Mouse (Mus musculus) olfactory bulb, adult 2 months (tissue): Measurements from ENCODE around the gene Creb5. TPM values are rescaled to one million over a fixed set of nuclear protein-coding genes. Genes with fewer than 3 reads are reported as not detected.

Experiments used
- H3K27ac ChIP-seq: fragments of 200-500 bp; 2 replicates; pipeline ENCODE4 v1.5.1; 2012; ENCODE audit warnings: low read depth, low read length; ENCODE audit not compliant: insufficient read depth
- H3K4me1 ChIP-seq: fragments of 200-500 bp; 2 replicates; pipeline ENCODE4 v1.6.1; 2012; ENCODE audit warnings: low read length; ENCODE audit not compliant: control insufficient read depth, insufficient read depth
- H3K4me3 ChIP-seq: fragments of 200-500 bp; 2 replicates; pipeline ENCODE4 v1.5.1; 2012; ENCODE audit warnings: mild to moderate bottlenecking, low read depth, low read length, moderate library complexity; ENCODE audit not compliant: insufficient read depth
- CTCF ChIP-seq: fragments of 200-500 bp; IDR thresholded peaks from 2 replicates; pipeline ENCODE4 v1.5.1; 2012; ENCODE audit warnings: low read depth, mild to moderate bottlenecking, low read length, moderate library complexity; ENCODE audit not compliant: insufficient read depth
- POLR2A ChIP-seq: fragments of 200-500 bp; IDR thresholded peaks from 2 replicates; pipeline ENCODE4 v1.6.1; 2012; ENCODE audit warnings: mild to moderate bottlenecking, low read depth, low read length, moderate library complexity; ENCODE audit not compliant: insufficient read depth
- WGBS: fragments of 180-500 bp; shearing (Covaris S2); methylation state at CpG from one replicate; pipeline ENCODE4 v1.1.7; 2018; 5-methylcytosine and 5-hydroxymethylcytosine counted together
- polyA plus RNA-seq: library from polyadenylated mRNA; stranded (reverse); fragments of >200 nt; gene quantifications from 2 replicates; pipeline ENCODE4 v1.2.4, GENCODE M21; 2012; ENCODE audit warnings: low replicate concordance; ENCODE audit not compliant: missing spikeins, insufficient read depth, insufficient read length

The Creb5 gene
- polyA plus RNA-seq, 1 experiment = not detected

DNA sequence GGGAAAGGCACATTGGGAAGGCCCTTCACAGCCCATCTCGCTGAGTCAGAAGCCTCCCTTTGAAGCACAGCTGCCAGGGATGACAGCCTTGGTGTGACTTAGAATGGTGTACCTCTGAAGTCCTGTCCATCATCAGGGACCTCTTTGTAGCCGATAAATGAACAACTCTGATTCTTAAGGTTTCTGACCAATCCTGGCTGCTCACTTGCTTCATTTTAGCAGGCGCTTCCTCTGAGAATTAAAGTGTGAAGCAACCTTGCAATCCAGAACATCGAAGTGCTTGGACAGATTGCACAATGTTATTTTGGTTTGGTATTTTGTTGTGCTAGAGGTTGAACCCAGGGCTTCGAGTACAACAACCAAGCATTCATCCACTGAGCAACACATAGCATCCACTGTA lies 190.4 kb downstream of the Creb5 start:
- Histone ChIP-seq H3K27ac (no peak overlapping the region), H3K4me1 (no peaks in the 10 kb centered on the region), H3K4me3 (no peak overlapping the region)
- WGBS = 93% methylated on average over 5 of the region's 5 CpGs
- TF ChIP-seq CTCF (no peak), POLR2A (no peak)

GRCm38 (mm10) chr6:53490917-53491316 lies 203.8 kb downstream of the Creb5 start:
- no peak overlapping the region for H3K27ac ChIP-seq
- H3K4me1 ChIP-seq = no peaks in the 10 kb centered on the region
- TF ChIP-seq POLR2A (no peak), CTCF (no peak)
- no peak overlapping the region for H3K4me3 ChIP-seq
- WGBS = 96% methylated on average over 6 of the region's 6 CpGs

DNA sequence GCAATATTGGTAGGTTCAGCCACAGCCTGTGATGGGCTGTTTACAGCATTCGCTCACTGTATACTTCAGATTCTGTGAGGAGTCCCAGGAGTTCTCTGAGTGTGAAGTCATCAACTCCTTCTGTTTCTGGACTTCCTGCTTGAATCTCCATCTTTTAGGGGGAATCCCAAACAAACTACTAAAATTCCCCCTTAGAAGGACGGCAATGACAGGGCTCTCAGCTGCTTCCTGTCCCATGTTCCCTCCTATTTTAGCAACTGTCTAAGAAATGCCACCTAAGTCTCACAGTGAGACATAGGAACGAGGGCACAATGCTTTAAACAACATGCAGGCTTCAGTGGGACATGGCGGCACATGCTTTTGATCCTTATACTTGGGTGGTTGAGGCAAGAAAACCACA lies 204.3 kb downstream of the Creb5 start:
- 93% methylated on average over 4 of the region's 4 CpGs for WGBS
- TF ChIP-seq POLR2A (no peak), CTCF (no peak)
- H3K4me3 ChIP-seq = no peak overlapping the region
- H3K4me1 ChIP-seq = no peaks in the 10 kb centered on the region
- H3K27ac ChIP-seq = no peak overlapping the region

DNA sequence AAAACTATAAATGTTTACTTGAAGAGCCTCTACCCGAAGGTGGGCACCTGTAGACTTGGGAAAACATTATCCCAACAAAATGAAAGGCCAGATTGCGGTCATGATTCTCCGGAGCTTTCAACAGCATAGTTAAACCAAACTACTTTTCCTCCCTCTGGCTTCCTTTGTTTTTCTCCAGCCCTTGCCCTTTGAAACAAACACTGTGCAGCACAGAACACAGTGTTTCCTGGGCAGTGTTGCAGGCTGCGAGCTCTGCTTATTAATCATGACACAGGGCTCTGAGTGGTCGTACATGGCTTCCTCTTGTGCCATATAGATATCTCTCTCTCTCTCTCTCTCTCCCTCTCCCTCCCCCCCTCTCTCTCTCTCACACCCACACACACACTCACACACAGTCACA lies 206.8 kb downstream of the Creb5 start:
- H3K4me3 ChIP-seq = no peak overlapping the region
- WGBS = 47% methylated on average over 5 of the region's 5 CpGs
- no peak overlapping the region for H3K27ac ChIP-seq
- TF ChIP-seq CTCF (no peak), POLR2A (no peak)
- H3K4me1 ChIP-seq = no peaks in the 10 kb centered on the region

DNA sequence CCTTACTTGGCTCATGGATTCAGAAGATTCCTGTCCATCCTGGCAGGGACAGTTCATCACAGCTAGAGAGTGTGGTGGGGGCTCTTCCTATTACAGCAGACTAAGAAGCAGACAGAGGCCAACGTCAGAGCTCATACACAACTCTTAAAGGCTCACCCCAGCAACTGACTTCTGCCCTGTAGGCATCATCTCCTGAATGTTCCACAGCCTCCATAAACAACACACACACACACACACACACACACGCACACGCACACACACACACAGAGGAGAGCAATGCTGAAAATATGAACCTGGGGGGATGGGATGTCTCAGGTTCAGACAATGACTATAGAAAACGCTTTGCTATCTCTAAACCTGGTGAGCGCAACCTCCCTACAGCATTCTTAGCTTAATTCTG lies 208.6 kb downstream of the Creb5 start:
- H3K4me3 ChIP-seq = no peak overlapping the region
- no peak overlapping the region for H3K27ac ChIP-seq
- 92% methylated on average over 5 of the region's 5 CpGs for WGBS
- no peak for TF ChIP-seq CTCF
- no peak for TF ChIP-seq POLR2A
- no peaks in the 10 kb centered on the region for H3K4me1 ChIP-seq

GRCm38 (mm10) chr6:53496325-53496753 lies 209.3 kb downstream of the Creb5 start:
- H3K27ac ChIP-seq = no peak overlapping the region

DNA sequence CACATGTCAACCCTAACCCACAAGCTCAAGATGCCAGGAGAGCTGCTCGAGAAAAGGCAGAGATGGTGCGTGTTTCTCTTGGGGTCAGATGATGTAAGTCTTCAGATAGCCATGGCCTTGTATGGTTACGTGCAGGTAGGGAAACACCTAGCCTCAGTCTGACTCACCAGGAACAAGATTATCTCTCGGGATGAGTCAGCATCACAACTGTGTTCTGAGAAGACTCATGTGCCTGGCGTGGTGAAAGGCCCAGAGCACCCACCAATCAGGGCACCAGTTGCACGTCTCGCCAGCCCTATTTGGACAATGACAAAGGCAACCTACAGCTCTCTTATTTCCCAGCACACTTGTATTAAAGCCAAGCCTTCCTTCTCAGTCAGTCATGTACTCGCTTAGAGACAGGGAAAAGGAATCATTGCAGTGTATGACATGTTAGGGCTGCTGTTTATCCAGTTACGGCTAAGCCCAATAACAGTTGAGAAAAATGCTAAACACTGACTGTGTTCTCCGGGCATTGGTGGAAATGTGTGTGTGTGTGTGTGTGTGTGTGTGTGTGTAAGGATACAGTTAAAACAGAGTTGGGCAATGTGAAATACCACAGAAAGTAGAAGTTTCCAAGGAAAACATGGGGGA lies 210.9 kb downstream of the Creb5 start:
- no peaks in the 10 kb centered on the region for H3K4me1 ChIP-seq
- no peak for TF ChIP-seq CTCF
- TF ChIP-seq POLR2A = no peak
- H3K4me3 ChIP-seq = no peak overlapping the region
- no peak overlapping the region for H3K27ac ChIP-seq
- 95% methylated on average over 10 of the region's 10 CpGs for WGBS

More at GRCm38 (mm10) chr6:53496325-53496753, 209.3 kb downstream of the Creb5 start:
- no peak for TF ChIP-seq POLR2A
- no peak for TF ChIP-seq CTCF
- Histone ChIP-seq H3K4me1 (no peaks in the 10 kb centered on the region), H3K4me3 (no peak overlapping the region)
- 71% methylated on average over 4 of the region's 4 CpGs for WGBS

DNA sequence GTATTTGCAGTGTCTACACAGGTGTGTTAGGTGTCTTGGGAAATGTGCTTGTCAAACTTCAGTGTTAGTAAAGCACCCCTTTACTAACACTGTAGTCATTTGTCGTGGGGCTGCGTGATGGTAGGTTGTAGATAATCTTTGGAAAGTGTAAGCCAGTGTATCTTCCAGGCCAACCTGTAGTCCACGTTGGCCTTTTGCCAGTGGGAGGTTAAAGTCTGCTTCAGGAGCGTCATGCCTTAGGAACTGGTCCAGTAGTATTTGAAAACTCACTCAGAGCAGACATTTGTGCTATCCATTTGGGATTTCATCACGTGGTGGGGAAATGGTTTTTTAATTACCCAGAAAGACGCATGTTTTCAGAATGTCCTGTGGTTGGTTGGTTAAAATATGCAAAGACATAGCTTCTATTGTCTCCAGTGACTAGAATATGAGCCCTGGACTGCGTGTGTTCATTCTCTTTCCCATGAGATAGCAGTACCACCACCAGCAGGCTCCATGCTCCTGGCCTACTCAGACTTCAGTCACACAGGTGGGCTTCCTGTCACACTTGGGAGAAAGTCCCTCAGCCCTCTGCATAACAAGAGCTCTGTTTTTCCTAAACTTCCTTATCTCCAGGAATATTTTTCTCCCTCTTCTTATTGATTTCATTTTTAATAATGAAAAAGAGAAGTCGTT lies 212.7 kb downstream of the Creb5 start:
- TF ChIP-seq CTCF (no peak), POLR2A (no peak)
- 91% methylated on average over 8 of the region's 8 CpGs for WGBS
- no peaks in the 10 kb centered on the region for H3K4me1 ChIP-seq
- no peak overlapping the region for H3K27ac ChIP-seq
- no peak overlapping the region for H3K4me3 ChIP-seq

GRCm38 (mm10) chr6:53501236-53501635 lies 214.2 kb downstream of the Creb5 start:
- WGBS = 66% methylated on average over 1 of the region's 1 CpGs
- H3K4me1 ChIP-seq = no peaks in the 10 kb centered on the region
- no peak for TF ChIP-seq POLR2A
- no peak for TF ChIP-seq CTCF
- H3K4me3 ChIP-seq = no peak overlapping the region
- no peak overlapping the region for H3K27ac ChIP-seq
